Mouse (Mus musculus) olfactory bulb, adult 2 months (tissue): ENCODE data around the gene Cacna2d2. TPM values are rescaled to one million over a fixed set of nuclear protein-coding genes. Genes with fewer than 3 reads are reported as not detected.

Source experiments
- H3K27ac ChIP-seq: fragments of 200-500 bp; 2 replicates; pipeline ENCODE4 v1.5.1; 2012; ENCODE audit warnings: low read depth, low read length; ENCODE audit not compliant: insufficient read depth
- H3K4me1 ChIP-seq: fragments of 200-500 bp; 2 replicates; pipeline ENCODE4 v1.6.1; 2012; ENCODE audit warnings: low read length; ENCODE audit not compliant: control insufficient read depth, insufficient read depth
- H3K4me3 ChIP-seq: fragments of 200-500 bp; 2 replicates; pipeline ENCODE4 v1.5.1; 2012; ENCODE audit warnings: mild to moderate bottlenecking, low read depth, low read length, moderate library complexity; ENCODE audit not compliant: insufficient read depth
- CTCF ChIP-seq: fragments of 200-500 bp; IDR thresholded peaks from 2 replicates; pipeline ENCODE4 v1.5.1; 2012; ENCODE audit warnings: low read depth, mild to moderate bottlenecking, low read length, moderate library complexity; ENCODE audit not compliant: insufficient read depth
- POLR2A ChIP-seq: fragments of 200-500 bp; IDR thresholded peaks from 2 replicates; pipeline ENCODE4 v1.6.1; 2012; ENCODE audit warnings: mild to moderate bottlenecking, low read depth, low read length, moderate library complexity; ENCODE audit not compliant: insufficient read depth
- WGBS: fragments of 180-500 bp; shearing (Covaris S2); methylation state at CpG from one replicate; pipeline ENCODE4 v1.1.7; 2018; 5-methylcytosine and 5-hydroxymethylcytosine counted together
- polyA plus RNA-seq: library from polyadenylated mRNA; stranded (reverse); fragments of >200 nt; gene quantifications from 2 replicates; pipeline ENCODE4 v1.2.4, GENCODE M21; 2012; ENCODE audit warnings: low replicate concordance; ENCODE audit not compliant: missing spikeins, insufficient read depth, insufficient read length

The Cacna2d2 gene
- polyA plus RNA-seq, 1 experiment: not detected

DNA sequence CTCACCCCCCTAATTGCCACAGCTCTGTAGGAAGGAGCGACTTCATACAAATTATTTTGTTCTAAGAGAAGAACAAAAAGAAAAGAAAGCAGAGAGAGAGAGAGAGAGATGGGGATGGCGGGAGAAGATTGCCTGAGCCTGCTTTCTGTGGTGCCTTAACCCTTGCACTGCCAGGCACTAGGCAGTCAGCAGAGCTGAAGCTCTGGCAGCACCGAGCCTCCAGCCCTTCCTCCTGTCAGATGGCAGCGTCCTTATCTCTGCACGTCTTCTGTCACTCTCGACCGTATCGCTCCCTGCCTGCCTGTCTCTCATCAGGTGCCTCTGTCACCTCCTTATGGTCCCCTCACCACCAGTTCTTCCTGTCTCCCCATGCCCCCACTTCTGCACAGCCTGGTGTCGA lies 64.7 kb downstream of the Cacna2d2 start:
- peaks cover 9% of the 10 kb centered on the region; the same call in 1 of the 2 replicates for H3K4me1 ChIP-seq
- H3K27ac ChIP-seq: no peak overlapping the region

DNA sequence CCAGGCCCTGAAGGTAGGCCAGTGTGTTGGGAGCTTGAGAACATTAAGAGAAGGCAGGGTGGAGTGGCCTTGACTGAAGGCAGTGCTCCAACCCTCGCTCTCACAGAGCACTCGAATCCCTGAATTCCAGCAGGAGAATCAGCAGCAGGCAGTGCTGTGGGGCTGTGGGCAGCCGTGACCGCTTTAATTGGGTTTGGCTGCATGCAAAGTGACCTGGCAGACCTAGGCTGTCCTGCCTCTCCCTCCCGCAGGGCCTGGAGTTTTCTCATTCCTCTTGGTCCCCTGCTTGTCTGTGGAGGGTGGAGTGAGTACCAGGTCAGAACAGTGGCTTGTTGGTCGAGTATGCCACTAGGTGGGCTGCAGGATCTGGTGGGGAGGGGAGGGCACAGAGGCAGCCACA lies 66.2 kb downstream of the Cacna2d2 start:
- Histone ChIP-seq H3K27ac (no peak overlapping the region), H3K4me1 (peaks cover 16% of the 10 kb centered on the region), H3K4me3 (no peak overlapping the region)
- TF ChIP-seq POLR2A (no peak), CTCF (no peak)
- 70% methylated on average over 6 of the region's 6 CpGs for WGBS

More for the DNA sequence above, 64.7 kb downstream of the Cacna2d2 start:
- TF ChIP-seq POLR2A (no peak), CTCF (no peak)
- no peak overlapping the region for H3K4me3 ChIP-seq
- 40% methylated on average over 9 of the region's 9 CpGs for WGBS

DNA sequence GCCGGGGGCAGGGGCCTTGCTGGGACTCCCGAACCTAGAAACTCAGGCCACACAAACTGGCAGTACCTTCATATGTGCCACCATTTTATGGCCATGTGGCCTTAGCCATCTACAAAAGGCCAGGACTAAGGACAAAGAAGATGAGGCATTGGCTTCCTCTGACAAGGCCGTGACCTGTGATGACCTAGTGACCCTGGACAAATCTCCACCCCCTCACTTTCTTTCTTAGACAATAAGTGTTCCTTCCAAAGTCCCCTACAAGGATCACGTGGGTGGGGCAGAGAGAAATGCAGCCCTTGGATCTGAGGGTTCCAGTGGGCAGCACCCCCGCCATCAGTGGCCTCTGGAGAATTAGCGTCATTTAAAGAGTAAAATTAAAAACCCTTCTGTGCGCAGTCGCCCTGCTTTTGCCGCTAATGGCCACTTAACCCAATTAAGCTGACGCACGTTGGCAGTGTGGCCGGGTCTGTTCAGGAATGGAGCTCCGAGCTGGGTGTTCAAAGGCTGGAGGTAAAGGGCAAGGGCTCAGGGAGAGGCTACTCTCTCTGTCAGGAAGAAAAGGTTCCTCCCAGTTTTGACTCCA lies 69.9 kb downstream of the Cacna2d2 start:
- Histone ChIP-seq H3K4me3 (no peak overlapping the region), H3K4me1 (peaks cover 15% of the 10 kb centered on the region), H3K27ac (no peak overlapping the region)
- WGBS: 80% methylated on average over 13 of the region's 13 CpGs
- TF ChIP-seq POLR2A: no peak
- no peak for TF ChIP-seq CTCF

DNA sequence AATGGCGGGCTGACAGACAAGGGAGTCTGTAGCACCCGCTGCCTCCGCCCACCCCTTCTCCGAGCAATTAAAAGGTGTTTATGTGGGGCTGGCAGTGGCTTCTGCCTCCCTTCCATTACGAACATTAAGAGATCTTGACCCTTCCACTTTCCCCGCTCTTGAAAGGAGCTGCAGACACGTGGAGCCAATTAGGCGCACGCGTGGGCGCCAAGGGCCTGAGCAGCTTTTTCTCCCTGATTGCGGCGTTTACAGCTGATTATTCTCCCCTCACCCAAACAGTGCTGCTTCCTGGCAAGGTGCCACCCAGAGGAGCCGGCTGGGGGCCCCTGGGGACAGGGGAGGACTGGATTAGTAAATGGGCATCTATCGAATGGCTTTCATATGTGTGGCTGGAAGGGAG lies 71.0 kb downstream of the Cacna2d2 start:
- 26% methylated on average over 15 of the region's 15 CpGs for WGBS
- no peak overlapping the region for H3K27ac ChIP-seq

DNA sequence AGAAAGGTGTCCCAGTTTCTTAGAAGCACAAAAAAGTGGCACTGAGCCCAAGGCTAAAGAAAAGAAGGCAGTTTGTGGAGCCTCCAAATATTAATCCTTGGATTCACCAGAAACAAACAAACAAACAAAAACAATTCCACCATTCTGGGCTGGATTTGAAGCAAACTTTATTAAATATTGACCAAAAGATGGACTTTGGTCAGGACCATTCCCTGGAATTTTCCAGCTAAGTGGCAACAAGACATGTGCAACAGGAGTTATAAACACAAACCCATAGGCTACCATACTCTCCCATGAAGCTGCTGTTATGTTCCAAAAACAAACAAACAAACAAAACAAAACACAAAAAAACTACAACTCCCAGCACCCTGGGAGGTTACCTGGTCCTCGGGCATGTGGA lies 74.6 kb downstream of the Cacna2d2 start:
- Histone ChIP-seq H3K4me1 (peaks cover 9% of the 10 kb centered on the region), H3K27ac (no peak overlapping the region), H3K4me3 (no peak overlapping the region)
- 96% methylated on average over 1 of the region's 1 CpGs for WGBS
- TF ChIP-seq POLR2A (no peak), CTCF (no peak)

More for the DNA sequence above, 71.0 kb downstream of the Cacna2d2 start:
- peaks cover 9% of the 10 kb centered on the region for H3K4me1 ChIP-seq
- TF ChIP-seq CTCF (no peak), POLR2A (no peak)
- H3K4me3 ChIP-seq: no peak overlapping the region

DNA sequence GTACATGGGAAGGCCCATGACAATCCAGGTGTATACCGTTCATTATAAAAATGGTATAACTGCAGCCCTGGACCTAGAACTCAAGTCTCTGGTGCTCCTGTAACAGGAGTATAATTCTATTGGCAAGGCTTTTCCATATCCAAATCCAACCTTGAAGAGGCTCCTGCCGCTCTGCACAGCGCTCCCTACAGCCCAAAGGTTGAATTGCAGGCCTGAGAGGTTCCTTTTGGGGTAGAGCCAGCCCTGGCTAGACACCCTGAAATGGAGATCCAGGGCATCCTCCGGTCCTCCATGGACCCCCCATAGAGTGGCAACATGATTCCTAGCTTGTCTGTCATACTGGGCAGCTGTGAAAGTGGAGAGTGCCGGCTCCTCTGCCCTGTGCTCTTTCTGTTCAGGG lies 79.6 kb downstream of the Cacna2d2 start:
- no peak overlapping the region for H3K27ac ChIP-seq
- no peak for TF ChIP-seq CTCF
- no peak for TF ChIP-seq POLR2A
- H3K4me3 ChIP-seq: no peak overlapping the region
- 60% methylated on average over 5 of the region's 5 CpGs for WGBS
- peaks cover 4% of the 10 kb centered on the region for H3K4me1 ChIP-seq

DNA sequence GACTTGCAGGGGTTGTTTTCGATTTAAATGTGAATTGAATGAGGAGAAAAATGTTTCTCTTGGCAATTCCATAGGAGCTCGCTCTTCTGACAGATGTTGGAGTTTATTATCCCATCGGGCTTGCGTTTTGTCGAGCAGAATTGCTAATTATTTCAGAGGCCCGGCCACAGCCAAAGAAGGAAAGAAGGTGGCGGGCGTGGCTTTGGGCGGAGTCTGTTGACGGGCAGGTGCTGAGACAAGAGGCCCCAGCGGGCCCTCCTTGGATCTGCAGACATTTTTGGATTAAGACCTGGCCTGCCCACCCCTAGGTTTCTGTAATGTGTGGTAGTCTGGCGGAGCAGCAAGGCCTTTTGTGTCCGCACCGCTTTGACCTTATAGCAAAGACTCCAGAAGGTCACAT lies 80.2 kb downstream of the Cacna2d2 start:
- H3K4me1 ChIP-seq: peaks cover 10% of the 10 kb centered on the region
- H3K4me3 ChIP-seq: no peak overlapping the region
- 67% methylated on average over 14 of the region's 14 CpGs for WGBS
- TF ChIP-seq POLR2A (no peak), CTCF (no peak)
- no peak overlapping the region for H3K27ac ChIP-seq

DNA sequence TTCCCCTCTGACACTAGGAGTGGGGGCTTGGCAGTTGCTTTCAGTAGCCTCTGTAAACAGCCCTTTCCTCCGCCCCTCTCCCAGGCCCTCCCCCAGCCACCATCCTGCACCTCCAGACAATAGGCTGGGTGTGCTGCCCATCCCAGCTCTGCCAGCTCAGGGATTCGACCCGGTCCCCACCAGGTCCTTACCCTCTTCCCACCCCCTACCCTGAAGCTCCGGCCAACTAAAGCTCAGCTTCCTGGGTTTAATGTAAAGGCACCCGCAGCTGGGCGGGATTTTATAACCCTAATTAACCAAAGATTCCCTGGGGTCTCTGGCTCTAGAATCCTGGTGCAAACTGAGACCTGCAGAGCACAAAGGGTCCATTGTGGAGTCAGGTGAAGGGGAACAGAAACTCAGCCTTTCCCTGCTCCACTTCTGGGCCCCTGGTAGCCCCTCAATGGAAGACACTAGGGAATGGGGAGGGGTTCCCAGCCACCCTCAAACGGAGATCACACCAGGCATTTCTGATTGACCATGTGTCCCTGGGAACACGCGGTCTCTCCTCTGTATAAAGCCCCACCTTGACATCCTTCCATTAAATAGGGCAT lies 81.2 kb downstream of the Cacna2d2 start:
- H3K4me3 ChIP-seq: no peak overlapping the region
- no peak overlapping the region for H3K27ac ChIP-seq
- TF ChIP-seq POLR2A: no peak
- no peak for TF ChIP-seq CTCF
- peaks cover 13% of the 10 kb centered on the region for H3K4me1 ChIP-seq
- 51% methylated on average over 9 of the region's 9 CpGs for WGBS

DNA sequence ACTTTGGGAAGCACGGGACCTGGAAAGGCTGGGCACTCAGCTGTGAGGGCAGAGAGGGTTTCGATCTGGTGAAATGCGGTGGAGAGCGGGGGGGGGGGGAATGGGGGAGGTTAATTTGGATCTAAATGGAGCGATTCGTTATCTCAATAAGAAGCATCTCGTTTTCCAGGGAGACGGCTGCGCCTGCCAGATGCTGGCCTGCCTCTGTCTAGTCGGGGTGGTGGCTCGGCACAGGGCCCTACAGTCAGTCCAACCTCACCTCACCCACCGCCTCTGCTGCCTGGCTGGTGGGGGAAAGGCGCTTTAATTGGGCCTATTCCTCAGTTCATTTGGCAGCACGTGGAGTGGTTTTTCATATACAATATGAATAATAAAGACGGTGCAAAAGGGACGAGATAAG lies 81.9 kb downstream of the Cacna2d2 start:
- no peak for TF ChIP-seq POLR2A
- TF ChIP-seq CTCF: no peak
- 54% methylated on average over 16 of the region's 16 CpGs for WGBS
- H3K4me1 ChIP-seq: peaks cover 18% of the 10 kb centered on the region

More for the DNA sequence above, 81.9 kb downstream of the Cacna2d2 start:
- Histone ChIP-seq H3K4me3 (no peak overlapping the region), H3K27ac (no peak overlapping the region)
